Mouse (Mus musculus) small intestine, adult 2 months (tissue): ENCODE measurements around the gene Cypt15.

Experiments used
- CTCF ChIP-seq: fragments of 200-500 bp; IDR thresholded peaks from 2 replicates; pipeline ENCODE4 v1.5.1; 2012; ENCODE audit warnings: low read depth, mild to moderate bottlenecking, control low read depth, inconsistent platforms, low read length, moderate library complexity, mixed read lengths; ENCODE audit not compliant: insufficient replicate concordance, insufficient read length; ENCODE audit errors: extremely low read depth
- POLR2A ChIP-seq: fragments of 200-500 bp; IDR thresholded peaks from 2 replicates; pipeline ENCODE4 v1.6.1; 2012; ENCODE audit warnings: low read depth, mild to moderate bottlenecking, control low read depth, inconsistent platforms, low read length, moderate library complexity

- TF ChIP-seq CTCF (no peak), POLR2A (no peak)
These were observed 24.9 kb downstream of the Cypt15 start for GRCm38 (mm10) chrX:39370932-39371331.
